Mouse (Mus musculus): ENCODE data around the gene Higd1a. TPM values are rescaled to one million over a fixed set of nuclear protein-coding genes. Genes with fewer than 3 reads are reported as not detected.

The Higd1a gene
- total RNA-seq, 2 experiments from 2014 or later: 79.1 to 86.6 TPM

DNA sequence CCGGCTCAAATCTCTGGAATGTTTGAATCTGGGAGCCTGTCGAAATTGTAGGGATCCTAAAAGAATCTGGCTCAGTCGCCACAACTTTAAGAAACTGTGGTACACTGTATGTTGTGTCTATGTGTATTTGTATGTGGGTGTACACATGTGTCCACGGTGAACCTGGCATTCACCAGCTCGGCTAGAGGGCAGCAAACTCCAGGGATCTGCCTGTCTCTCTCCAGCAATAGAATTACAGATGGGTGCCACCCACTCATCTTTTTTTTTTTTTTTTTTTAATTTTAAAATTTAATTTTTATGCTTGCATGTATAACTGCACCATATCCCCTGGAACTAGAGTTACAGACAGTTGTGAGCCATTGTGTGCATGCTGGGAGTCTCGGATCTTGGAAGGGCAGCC lies 23.1 kb upstream of the Higd1a start:
- peak in 1 of 2 experiments; percentile 68 for DNase-seq (ENCODE audit: low spot score in 2 of 2)

DNA sequence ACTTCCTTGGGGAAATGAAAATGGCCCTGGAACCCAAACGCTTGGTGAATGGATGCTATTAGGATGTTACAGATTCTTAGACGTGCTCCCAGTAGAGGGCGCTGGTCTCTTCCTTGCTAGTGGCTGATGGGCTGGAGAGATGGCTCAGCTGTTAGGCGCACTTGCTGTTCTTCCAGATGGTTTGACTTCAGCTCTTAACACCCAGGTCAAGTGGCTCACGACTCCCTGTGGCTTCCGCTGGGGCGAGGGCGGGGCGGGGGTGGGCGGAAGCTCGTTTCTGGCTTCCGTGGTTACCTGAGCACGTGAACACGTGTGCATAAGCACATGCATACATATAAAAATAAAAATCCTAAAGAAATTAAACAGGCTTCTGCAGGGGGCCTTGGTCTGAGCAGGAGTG lies 22.7 kb upstream of the Higd1a start:
- DNase-seq (ENCODE audit: low spot score in 2 of 2): peak in 1 of 2 experiments; percentile 82

DNA sequence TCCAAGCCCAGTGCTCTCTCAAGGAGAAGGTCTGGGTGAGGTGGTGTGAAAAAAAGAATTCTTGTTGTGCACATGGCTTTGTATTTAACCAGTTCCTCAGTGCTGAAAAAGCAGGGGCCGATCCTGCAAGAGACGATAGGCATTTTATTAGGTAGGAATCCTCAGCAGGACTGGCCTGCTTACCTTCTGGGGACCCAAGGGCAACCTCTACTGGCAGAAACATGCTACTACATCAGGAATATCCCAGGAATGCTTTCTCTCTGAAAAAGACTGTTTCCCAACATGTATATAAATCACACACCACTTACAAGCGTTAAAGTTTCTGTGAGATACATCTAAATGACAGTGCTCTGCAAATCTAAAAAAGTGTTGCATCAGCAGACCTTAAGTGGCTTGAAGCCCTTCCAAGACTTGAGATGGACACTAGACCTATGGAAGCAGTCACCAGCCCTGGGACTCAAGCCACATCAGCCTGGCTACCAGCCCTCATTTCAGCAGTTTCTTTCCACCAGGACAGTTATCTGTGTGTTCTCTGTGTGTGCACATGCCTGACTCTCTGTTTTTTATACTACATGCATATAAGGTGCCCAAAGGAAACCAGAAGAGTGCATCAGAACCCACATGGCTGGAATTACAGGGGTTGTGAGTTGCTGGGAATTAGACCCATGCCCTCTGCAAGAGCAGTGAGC lies 19.0 kb upstream of the Higd1a start:
- DNase-seq (ENCODE audit: low spot score in 2 of 2): peak; percentile 54 to 87

DNA sequence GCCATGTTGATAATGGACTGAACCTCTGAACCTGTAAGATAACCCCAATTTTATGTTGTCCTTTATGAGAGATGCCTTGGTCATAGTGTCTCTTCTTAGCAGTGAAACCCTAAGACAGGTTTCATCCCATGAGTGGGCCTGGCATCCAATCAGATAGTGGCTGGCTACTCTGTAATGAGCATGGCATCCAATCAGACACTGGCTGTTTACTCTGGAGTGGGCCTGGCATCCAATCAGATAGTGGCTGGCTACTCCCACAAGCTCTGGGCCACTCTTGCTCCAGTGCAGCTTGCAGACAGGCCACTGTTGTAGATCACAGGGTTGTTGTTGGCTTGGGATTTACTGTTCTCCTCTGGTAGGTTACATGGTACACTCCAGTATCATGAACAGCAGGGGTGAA lies 15.4 kb upstream of the Higd1a start:
- DNase-seq (ENCODE audit: low spot score in 2 of 2): no peak

DNA sequence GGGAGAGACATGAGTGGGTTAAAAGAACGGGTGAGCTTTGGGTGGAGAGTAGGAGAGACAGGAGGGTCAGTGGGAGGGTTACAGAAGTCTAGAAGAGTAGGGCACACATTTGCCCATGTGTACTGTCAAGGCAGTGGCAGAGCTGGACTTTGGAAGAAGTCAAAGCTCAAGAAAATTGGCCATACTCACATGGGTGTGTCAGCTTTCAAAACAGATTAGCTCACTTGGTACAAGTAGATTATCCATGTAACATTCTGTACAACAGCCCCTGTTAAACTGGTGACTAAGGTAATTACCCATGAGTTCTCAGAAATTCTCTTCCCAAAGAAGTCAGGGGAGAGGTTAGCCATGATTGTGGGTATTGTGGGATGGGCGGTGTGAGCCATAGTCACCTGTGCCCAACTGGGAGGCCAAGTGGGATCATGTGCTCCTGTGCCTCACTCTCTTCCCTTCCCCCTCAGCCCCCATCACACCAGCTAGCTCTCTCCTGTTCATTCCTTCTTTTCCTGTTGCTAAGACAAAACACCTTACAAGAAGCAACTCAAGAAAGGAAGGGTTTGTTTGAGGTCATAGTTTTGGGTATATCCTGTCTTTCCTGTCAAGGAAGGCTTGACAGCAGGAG lies 14.0 kb upstream of the Higd1a start:
- no peak for DNase-seq (ENCODE audit: low spot score in 2 of 2)

DNA sequence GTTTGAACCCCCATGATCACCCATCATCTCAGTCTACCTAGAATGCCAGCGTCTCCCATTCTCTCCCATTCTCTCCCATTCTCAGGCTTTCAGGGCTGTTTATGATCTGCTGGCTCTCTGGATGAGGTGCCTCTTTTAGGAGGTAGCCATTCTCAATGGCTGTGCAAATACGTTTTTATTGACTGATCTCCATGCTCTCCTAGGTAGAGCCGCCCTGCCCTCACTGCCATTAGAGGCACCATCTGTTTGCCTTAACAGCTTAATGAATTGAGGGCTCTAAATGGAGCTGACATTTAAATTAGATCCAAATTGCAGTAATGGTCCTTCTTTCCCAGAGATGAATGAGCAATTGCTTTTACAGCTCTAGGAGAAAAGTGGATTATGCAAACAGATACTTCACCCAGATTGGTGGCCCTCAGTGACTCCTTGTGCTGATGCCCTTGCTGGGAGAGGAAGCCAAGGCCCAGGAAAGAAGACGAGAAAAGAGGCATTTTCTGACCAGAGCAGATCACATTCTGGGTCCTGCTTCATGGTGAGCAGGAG lies 11.9 kb upstream of the Higd1a start:
- DNase-seq (ENCODE audit: low spot score in 2 of 2): no peak

DNA sequence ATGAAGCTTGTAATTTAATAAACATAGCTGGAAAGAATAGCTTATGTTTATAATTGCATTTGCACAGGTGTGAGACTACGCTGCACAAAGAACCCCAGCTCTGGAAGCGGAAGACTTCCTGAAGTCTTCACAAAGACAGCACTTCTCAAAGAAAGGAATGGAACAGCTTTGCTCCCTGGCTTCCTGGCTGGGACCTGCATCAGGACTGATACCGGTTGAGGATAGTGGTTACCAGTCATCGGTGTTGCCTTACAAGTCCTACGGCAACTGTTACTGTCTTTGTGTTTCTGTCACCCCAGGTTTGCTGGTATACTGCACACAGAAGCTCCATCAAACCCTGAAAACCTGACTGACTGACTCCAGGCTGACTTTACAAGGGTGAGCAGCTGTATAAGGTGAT lies 11.3 kb upstream of the Higd1a start:
- DNase-seq (ENCODE audit: low spot score in 2 of 2): no peak

DNA sequence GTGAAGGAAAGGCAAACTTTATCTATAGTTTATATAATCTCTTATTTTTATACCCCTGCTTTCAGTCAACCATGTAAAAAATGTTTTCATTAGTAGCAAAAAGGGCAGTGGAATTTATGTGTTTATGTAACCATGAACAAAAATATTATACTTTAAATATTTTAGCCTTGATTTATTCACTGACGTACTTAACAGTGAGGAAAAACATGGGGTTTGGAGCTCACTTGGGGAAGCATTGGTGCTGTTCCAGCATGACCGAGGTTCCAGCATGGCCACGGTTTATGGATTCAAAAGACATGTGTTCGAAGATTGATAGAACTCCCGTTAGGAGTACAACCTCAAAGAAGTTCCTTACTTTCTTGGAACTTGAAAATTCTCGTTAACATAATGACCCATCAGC lies 10.1 kb upstream of the Higd1a start:
- DNase-seq (ENCODE audit: low spot score in 2 of 2): no peak

DNA sequence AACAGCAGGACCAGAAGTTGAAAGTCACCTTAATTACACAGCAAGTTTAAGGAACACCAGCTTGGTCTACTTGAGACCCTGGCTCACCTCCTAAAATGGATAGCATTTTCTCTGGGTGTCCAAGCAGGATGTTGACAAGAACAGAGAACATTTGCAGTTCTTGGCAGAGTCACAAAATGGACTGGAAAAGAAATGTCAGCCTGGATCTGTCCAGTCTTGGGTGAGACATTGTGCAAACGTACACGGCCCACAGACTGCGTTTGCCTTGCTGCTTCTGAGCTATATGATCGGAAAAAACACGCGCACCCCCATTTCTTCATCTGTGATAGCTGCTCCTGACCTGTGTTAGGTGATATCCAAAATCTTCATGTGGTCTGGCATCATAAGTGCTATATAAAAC lies 9.5 kb upstream of the Higd1a start:
- DNase-seq (ENCODE audit: low spot score in 2 of 2): no peak

DNA sequence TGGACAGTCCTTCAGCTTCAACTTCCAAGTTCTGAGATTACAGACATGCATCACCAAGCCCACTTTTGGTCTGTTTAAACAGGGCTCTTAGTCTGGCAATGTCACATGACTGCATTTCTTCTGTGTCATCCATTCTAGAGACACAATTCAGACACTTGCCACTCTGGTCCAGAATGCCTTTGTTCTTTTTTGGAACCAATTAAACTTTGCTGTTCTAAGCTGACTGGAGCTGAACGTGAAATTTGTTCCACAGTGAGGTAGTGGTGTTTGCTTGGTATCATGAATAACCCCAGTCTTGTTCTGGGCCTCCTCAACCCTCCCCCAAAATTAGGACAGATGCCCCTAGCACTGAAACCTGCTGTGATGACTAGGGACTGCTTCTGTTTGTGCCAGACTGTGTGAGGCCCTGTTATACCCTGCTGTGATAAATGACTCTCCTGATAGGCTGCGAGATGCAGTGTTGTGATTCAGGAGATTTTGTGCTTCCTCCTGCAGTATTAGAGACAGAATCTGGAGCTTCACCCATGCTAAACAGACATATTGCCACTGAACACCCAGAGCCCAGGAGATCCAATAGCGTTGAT lies 7.4 kb upstream of the Higd1a start:
- no peak for DNase-seq (ENCODE audit: low spot score in 2 of 2)

DNA sequence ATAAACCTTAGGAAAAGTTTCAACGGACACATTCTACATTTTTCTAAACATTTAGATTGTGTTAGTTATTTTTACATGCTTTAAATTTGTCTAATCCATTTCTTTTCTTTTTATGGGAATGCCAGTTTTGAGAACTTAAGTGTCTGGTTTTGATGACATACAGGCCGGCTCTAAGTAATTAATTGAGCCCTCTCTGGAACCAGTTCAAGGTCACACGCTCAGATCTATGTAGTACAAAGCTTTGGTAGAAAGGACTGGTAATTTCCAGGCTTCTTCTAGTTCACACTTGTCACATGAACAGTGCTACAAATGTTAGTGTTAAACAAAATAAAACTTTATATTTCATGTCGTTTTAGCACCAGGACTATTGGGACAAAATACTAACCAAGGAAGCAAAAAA lies 6.7 kb upstream of the Higd1a start:
- no peak for DNase-seq (ENCODE audit: low spot score in 2 of 2)

DNA sequence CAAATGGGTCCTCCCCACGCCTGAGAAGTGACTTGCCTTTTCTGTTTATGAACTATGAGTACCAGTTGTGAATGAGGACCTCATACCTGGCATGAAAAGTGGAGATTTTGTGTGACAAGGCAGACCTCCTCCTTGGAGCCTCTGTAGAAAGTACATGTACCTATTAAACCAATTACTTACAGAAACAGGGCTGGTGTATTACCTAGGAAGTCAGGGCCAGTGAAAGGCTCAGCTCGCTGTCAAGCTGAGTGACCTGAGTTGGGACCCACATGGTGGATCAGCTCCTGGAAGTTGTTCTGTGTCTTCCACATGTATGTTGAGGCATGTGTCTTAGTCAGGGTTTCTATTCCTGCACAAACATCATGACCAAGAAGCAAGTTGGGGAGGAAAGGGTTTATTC lies 2.8 kb upstream of the Higd1a start:
- DNase-seq (ENCODE audit: low spot score in 2 of 2): no peak

DNA sequence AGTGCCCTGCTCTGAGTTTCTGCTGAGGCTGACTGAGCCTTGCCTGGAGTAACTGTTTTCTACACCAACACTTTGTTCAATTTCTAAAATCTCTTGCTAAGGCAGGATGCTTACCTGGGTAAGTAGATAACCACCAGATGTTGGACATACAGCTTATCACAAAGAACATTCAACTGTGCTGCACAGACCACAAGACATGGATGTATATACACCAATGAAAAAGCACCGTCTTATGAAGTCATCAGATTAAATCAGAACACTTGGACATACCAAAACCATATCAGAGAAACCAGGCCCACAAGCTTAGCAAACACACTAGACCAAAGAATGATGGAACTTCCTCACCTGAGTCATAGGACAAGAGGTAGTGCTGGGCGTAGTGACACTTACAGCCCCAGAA lies 1.2 kb upstream of the Higd1a start:
- no peak for DNase-seq (ENCODE audit: low spot score in 2 of 2)

DNA sequence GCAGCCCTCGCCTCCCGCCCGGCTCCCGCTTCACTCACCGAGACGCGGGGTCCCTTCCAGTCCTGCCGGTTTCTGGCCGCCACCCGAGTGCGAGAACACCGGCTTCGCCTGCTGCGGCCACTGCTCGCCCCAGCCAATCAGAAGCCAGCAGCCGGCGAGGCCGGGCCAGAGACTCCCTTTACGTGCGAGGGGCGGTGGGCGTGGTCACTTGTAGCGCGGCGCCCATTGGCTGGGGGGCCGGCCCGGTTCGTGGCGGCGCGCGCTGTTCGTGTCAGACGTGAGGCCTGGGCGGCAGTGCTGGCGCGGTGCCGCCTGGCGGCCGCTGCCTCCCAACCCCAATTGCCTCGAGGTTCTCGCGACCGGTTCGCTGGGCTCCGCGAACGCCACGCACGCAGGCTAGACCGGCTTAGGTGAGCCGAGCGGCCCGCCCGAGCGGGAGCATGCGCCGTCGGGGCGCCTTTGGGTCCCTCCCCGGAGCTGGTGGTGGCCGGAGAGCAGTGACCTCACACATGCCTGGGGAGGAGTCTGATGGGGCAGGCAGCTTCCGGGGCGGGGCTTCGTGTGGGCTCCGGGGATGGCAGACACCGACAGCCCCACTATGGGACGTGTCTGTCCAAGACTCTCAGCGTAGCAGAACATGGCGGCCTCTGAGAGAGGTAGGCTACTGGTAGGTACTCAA lies 549 bp downstream of the Higd1a start:
- DNase-seq (ENCODE audit: low spot score in 2 of 2): peak; percentile 97 to 98

DNA sequence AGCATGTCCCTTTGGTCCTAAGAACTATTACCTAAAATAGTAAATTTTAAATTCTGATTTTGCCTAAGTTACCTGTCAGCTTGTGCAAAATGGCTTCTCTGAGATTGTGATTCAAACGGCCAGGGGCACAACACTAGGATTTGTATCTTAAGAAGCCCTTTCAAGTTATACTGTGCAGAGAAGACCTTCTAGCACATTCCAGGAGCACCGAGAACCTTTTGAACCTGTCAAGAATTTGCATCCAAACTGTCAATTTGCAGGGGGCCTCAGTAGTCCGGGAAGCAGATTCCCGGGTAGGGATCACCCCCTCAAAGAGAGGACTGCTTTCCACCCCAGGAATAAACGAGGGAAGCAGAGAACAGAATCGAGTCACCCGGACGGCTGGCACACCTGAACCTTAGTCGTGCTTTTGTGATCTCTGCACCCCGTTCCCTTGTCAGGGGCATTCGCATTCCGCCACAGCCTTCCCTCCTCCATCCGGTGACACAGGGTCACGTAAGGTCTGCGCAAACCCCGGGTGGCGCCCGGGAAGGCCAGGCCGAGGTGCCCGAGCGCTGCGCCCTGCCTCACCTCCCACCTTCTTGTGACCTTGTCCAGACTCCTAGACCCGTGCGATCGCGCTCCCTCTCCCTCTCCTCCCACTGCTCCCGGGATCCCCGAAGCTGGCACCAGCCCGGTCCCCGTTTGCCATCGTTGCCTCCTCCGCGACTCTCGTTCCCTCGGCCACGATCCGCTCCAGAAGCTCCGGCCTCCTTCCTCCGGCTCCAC lies 1.3 kb downstream of the Higd1a start:
- DNase-seq (ENCODE audit: low spot score in 2 of 2): no peak

DNA sequence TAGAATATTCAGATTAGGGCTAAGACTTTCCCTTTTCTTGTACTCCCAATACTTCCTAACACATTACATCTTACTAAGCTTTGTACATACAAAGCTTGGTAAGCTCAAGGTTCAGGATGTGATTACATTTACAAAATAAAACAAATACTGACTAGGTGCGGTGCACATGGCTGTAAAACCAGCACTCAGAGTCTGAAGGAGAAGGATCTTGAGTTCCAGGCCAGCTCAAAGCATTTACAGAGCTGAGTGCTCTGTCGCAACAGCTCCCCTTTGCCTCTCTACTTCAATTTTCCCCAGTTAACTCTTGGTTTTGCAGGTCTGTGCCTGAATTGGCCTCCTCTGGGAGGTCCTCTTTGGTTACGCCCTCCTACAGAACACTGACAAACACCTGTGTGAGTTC lies 3.9 kb downstream of the Higd1a start:
- DNase-seq (ENCODE audit: low spot score in 2 of 2): no peak

DNA sequence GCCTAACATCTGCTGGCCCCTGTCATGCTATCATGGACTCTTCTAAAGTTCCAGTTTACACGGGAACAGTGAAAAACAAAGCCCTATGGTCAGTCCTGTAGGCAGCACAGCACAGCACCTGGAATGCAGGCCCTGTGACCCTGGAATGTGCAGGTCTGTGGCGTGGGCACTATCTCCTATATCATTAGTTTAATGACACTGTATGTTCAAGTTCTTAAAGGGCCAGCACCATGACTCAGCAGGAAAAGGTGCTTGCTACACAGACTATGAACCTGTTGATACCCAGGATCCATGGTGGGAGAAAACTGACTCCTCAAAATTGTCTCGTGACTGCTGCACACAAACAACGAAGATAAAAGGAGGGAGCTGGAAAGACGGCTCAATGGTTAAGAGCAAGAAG lies 10.3 kb downstream of the Higd1a start:
- DNase-seq (ENCODE audit: low spot score in 2 of 2): no peak

DNA sequence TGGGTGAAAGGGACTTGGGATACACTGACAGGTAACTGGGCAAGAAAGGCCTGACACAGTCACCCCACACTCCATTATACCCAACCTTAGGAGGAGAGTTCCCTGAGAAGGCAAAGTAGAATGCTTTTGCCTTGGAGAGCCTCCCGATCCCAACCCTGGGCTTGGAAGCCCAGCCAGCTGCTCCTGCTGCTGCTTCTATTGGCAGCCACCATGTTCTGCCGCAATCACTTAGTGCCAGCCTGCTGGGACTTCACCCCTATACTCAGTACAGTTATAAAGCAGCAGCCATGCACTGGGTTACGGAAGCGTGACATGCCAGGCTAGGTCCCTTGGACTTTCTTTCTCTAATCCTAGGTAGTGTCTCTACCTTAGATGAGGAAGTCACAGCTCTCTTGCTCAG lies 11.0 kb downstream of the Higd1a start:
- no peak for DNase-seq (ENCODE audit: low spot score in 2 of 2)

DNA sequence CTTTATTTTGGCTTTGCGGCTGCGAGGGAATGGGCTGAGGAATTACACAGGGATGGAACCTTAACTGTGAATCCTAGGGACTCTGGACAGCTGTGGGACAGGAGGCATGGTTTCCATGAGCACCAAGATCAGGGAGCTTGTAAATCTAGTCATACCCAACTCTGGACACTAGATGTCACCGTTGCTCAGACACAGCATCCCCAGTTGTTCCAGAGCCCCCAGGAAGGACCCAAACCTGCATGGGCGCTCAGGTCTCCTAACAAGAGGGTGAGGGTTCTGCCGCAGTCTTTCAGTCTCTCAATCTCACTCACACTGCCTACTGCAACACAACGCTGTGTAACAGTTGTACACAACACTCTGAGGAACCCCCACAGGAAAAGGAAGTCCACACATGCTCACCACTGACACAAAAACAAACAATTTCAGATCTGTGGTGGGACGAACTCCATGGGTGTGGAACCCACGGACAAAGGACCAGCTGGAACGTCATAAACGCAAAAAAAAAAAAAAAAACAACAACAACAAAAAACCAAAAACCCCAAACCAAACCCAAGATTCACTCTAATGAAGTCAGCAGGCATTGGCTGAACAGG lies 11.5 kb downstream of the Higd1a start:
- DNase-seq (ENCODE audit: low spot score in 2 of 2): peak in 1 of 2 experiments; percentile 48

DNA sequence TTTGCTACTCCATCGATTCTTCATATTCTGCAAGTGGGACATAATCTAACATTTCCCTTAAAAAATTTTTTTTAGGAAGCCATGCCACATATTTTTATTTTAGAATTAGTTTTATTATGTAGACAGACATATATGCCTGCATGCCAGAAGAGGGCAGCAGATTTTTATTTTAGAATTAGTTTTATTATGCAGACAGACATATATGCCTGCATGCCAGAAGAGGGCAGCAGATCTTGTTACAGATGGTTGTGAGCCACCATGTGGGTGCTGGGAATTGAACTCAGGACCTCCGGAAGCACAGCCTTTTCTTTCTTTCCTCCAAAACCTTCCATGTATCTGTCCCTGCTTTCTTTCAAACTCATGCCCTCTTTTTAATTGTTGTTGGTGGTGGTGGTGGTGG lies 15.2 kb downstream of the Higd1a start:
- no peak for DNase-seq (ENCODE audit: low spot score in 2 of 2)

DNA sequence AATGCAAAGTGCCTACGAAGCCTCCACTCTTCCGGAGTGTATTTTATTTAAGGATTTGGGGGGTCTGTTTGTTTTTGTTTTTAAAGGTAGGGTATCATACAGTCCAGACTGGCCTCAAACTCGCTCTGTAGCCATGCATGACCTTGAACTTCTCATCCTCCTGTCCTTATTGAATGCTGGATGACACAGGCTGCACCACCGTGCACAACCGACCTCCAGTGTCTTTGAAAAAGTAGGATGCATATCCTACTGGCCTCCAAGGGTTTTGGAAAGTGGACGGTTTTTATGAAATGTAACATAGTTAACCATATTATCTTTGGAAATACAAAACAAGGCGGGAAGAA lies 18.6 kb downstream of the Higd1a start:
- DNase-seq (ENCODE audit: low spot score in 2 of 2): no peak

Measured in layer of hippocampus, adult 18-20 months (tissue).